Mouse (Mus musculus) lung, embryonic 16.5 days (tissue): Measurements from ENCODE around the gene Glo1. TPM values are rescaled to one million over a fixed set of nuclear protein-coding genes. Genes with fewer than 3 reads are reported as not detected.

Experiments used
- ATAC-seq: fragments of 200-750 bp; cut with Nextera tagmentation; 2 replicates; pipeline ENCODE4 v1.8.0; 2017; ENCODE audit warnings: low read depth, mild to moderate bottlenecking, moderate library complexity
- H3K27ac ChIP-seq: fragments of 300-500 bp; sonication (generic); 2 replicates; pipeline ENCODE4 v1.5.1; 2014; ENCODE audit warnings: mild to moderate bottlenecking, control low read depth, low read length
- H3K27me3 ChIP-seq: fragments of 300-500 bp; sonication (generic); 2 replicates; pipeline ENCODE4 v1.6.1; 2014; ENCODE audit warnings: low read depth, low read length, mixed read lengths; ENCODE audit not compliant: control insufficient read depth, insufficient read depth
- H3K36me3 ChIP-seq: fragments of 300-500 bp; sonication (generic); 2 replicates; pipeline ENCODE4 v1.6.1; 2014; ENCODE audit warnings: low read length; ENCODE audit not compliant: control insufficient read depth, insufficient read depth
- H3K4me1 ChIP-seq: fragments of 300-500 bp; sonication (generic); replicated peaks from 2 replicates; pipeline ENCODE4 v1.6.1; 2014; ENCODE audit warnings: low read length, mixed read lengths; ENCODE audit not compliant: control insufficient read depth, insufficient read depth
- H3K4me2 ChIP-seq: fragments of 300-500 bp; sonication (generic); 2 replicates; pipeline ENCODE4 v1.6.1; 2014; ENCODE audit warnings: low read depth, low read length, control low read depth
- H3K4me3 ChIP-seq: fragments of 300-500 bp; sonication (generic); 2 replicates; pipeline ENCODE4 v1.5.1; 2014; ENCODE audit warnings: mild to moderate bottlenecking, low read length, control low read depth
- H3K9ac ChIP-seq: fragments of 300-500 bp; sonication (generic); 2 replicates; pipeline ENCODE4 v1.6.1; 2014; ENCODE audit warnings: low read length, control low read depth
- H3K9me3 ChIP-seq: fragments of 300-500 bp; sonication (generic); 2 replicates; pipeline ENCODE4 v1.6.1; 2016; ENCODE audit warnings: low read length; ENCODE audit not compliant: control insufficient read depth
- WGBS: fragments of 180-500 bp; shearing (Covaris S2); extraction: QIAGEN DNeasy Blood & Tissue Kit; methylation state at CpG from one replicate; pipeline ENCODE4 v1.1.7; 2014; 5-methylcytosine and 5-hydroxymethylcytosine counted together
- polyA plus RNA-seq: library from polyadenylated mRNA; unstranded; fragments of >200 nt; fragmentation: Nextera tagmentation; extraction: Ambion mirVana; gene quantifications from 2 replicates; pipeline ENCODE4 v1.2.1, GENCODE M21; 2015

The Glo1 gene
- polyA plus RNA-seq, 1 experiment from 2014 or later, result 221 TPM

- Histone ChIP-seq H3K27me3 (no peaks in the 10 kb centered on the region), H3K4me3 (no peak overlapping the region), H3K27ac (no peak overlapping the region), H3K4me1 (peaks cover 9% of the 10 kb centered on the region), H3K4me2 (no peak overlapping the region), H3K9ac (no peak overlapping the region), H3K36me3 (no peaks in the 10 kb centered on the region), H3K9me3 (no peaks in the 10 kb centered on the region)
- WGBS, result 62% methylated on average over 5 of the region's 5 CpGs
- no peak for ATAC-seq
These were observed 90.0 kb downstream of the Glo1 start for GRCm38 (mm10) chr17:30536651-30537050.

Other genes with a start within 250 kb of the Glo1 start
- 55.8 and 57.1 TPM in 2 replicates for gene Btbd9, start 50.4 kb downstream of the Glo1 start, polyA plus RNA-seq
- gene Dnah8, start 2.5 kb downstream of the Glo1 start, polyA plus RNA-seq, result 8.8 and 9.2 TPM in 2 replicates